Mouse (Mus musculus) macrophage (primary cell): ENCODE measurements around the gene Grip1. TPM values are rescaled to one million over a fixed set of nuclear protein-coding genes. Genes with fewer than 3 reads are reported as not detected.

ENCODE experiments used
- H3K27ac ChIP-seq: fragments of 350-480 bp; formaldehyde crosslinking; 2 replicates; pipeline ENCODE4 v1.9.0; 2021
- H3K36me3 ChIP-seq: fragments of 350-480 bp; formaldehyde crosslinking; 2 replicates; pipeline ENCODE4 v1.9.0; 2021; ENCODE audit errors: inconsistent target
- H3K4me3 ChIP-seq: fragments of 350-480 bp; formaldehyde crosslinking; 2 replicates; pipeline ENCODE4 v1.9.0; 2021; ENCODE audit errors: inconsistent target
- H3K79me2 ChIP-seq: fragments of 350-480 bp; formaldehyde crosslinking; 2 replicates; pipeline ENCODE4 v1.9.0; 2021; ENCODE audit errors: inconsistent target
- WGBS: methylation state at CpG from one replicate; pipeline ENCODE4 v1.1.7; 2026; ENCODE audit warnings: inconsistent platforms; ENCODE audit not compliant: missing documents; 5-methylcytosine and 5-hydroxymethylcytosine counted together
- polyA plus RNA-seq: library from polyadenylated mRNA; stranded (reverse); fragments of 250-400 nt; gene quantifications from 3 replicates; pipeline ENCODE4 v1.2.4, GENCODE M21; 2018; ENCODE audit warnings: inconsistent platforms

Gene Grip1
- polyA plus RNA-seq, 1 experiment from 2014 or later = not detected

DNA sequence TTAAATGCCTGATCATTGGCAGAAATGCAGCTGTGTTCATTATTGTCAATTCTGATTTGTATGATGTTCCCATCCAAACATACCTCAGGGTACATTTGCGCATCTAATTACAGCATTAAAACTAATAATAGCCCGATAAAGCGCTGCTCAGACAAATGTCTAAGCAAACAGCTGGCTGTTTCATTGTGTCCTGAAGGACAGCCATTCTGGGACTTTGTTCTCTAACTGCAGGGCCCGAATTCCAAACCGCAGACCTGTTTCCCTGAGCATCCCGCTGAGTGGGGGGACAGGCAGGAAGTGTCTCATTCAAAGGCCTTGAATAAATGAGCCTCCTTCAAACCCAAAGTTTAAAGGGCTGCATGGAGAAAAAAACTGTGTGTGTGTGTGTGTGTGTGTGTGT, 30.1 kb downstream of the Grip1 start:
- WGBS = 37% methylated on average over 6 of the region's 6 CpGs
- Histone ChIP-seq H3K27ac (no peak overlapping the region), H3K79me2 (no peaks in the 10 kb centered on the region), H3K4me3 (no peak overlapping the region), H3K36me3 (no peaks in the 10 kb centered on the region)

DNA sequence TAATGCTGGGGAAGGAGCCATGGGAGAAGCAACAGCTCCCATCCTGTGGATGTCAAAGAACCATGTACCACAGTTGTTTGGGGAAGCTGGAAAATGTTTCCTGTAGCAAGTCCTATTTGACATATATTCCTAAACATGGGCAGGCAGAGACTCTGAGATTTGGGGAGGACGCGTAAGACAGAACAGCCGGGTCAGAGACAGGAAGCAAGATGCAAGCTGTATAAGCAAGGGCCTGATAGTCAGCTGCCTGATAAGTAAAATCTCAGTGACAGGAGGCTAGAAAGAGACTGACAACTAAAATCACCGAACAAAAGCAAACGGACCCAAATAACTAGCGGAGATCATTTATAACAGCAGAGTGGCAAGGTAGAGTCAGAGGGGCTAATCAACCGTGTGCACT, 33.3 kb downstream of the Grip1 start:
- no peaks in the 10 kb centered on the region for H3K79me2 ChIP-seq
- no peak overlapping the region for H3K27ac ChIP-seq
- H3K36me3 ChIP-seq = no peaks in the 10 kb centered on the region
- 40% methylated on average over 7 of the region's 7 CpGs for WGBS
- H3K4me3 ChIP-seq = no peak overlapping the region

DNA sequence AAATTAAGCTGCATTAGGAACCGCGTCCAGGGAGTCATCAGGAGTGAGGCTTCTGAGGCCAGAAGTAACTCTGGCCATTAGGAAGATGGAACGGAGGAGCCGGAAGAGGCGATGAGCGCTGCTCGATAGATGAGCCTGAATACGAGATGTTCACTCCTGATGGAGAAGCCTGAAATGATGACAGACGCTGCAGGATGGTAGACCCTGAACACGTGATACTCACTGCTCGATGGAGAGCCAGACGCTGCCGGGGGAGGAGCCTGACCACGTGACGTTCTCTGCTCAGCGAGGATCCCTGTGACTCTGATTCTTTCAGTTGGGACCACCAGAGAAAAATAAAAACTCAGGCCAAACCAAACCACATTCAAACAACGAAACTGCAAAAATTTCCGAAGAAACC, 37.2 kb downstream of the Grip1 start:
- Histone ChIP-seq H3K27ac (no peak overlapping the region), H3K79me2 (no peaks in the 10 kb centered on the region), H3K36me3 (no peaks in the 10 kb centered on the region), H3K4me3 (no peak overlapping the region)
- WGBS = 88% methylated on average over 17 of the region's 18 CpGs

DNA sequence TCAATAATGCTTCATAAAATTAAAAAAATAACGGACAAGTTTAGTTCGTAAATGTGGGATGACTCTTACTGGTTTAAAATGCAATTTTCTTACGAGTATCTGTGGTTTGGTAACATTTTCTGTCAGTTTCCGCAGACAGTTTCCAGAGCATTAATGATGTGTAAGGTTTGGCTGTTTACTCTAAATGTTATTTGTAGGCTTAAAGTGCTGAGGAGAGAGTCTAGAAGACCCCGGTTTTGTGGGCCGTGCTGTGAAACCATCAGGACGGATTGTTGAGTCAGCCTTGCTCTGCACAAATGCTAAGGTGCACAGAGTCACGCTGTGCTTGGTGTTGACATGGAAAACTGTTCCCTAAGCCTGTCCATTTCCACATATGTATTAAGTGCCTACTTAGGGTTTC, 41.7 kb downstream of the Grip1 start:
- Histone ChIP-seq H3K36me3 (no peaks in the 10 kb centered on the region), H3K27ac (no peak overlapping the region), H3K4me3 (no peak overlapping the region), H3K79me2 (no peaks in the 10 kb centered on the region)
- WGBS = 92% methylated on average over 8 of the region's 8 CpGs

DNA sequence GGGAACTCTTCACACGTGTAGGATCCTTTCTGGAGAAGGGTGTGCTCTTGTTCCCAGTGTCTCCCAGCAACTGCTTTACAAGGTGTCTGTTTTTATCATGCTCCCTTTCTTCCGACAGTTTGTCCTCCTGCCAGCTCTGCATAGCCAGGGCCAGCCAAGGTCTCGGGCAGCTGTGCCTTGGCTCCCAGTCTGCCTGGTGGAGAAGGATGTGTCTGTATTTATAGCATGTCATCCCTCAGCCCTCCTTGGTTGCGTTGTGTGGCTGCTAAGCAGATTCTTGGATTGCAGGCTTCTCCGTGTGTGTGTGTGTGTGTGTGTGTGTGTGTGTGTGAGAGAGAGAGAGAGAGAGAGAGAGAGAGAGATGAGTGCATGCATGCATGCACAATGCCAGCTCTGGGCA, 42.6 kb downstream of the Grip1 start:
- Histone ChIP-seq H3K27ac (no peak overlapping the region), H3K79me2 (no peaks in the 10 kb centered on the region), H3K4me3 (no peak overlapping the region), H3K36me3 (no peaks in the 10 kb centered on the region)
- 91% methylated on average over 5 of the region's 5 CpGs for WGBS

DNA sequence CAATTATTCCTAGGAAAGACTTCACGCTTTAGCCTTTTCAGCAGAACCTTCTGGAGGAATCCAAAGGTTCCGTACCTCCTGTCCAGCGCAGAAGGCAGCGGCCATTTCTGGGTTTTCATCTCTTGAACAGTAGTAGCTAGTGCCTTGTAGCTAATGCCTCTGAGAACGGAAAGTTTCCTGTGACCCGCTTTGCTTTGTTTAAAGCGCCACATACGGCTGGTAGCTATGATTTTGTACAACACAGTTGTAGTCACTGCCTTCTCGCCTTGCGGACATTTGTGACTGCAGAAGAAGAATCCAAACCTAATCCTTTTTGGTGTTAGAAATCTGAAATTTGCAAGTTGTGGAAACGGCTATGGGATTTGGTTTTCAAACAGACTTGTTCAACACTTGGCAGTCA, 68.1 kb downstream of the Grip1 start:
- Histone ChIP-seq H3K36me3 (no peaks in the 10 kb centered on the region), H3K27ac (no peak overlapping the region), H3K4me3 (no peak overlapping the region), H3K79me2 (no peaks in the 10 kb centered on the region)
- 92% methylated on average over 11 of the region's 11 CpGs for WGBS

DNA sequence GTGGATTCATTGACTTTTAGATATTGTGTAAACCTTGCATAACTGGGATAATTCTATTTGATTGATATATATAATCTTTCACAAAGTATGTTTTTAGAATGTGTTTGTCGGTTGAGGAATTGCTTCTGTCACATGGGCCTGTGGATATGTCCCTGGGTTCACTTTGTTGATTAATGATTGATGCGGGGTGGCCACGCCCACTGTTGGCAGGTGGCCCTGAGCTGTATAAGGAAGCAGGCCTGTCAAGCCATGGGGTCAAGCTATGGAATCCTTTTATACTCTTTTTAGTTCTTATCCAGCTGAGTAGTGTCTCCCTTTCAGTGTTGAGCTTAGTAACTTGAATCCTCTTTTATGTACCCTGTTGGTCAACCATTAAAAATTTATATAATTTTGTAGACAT, 72.1 kb downstream of the Grip1 start:
- Histone ChIP-seq H3K36me3 (no peaks in the 10 kb centered on the region), H3K4me3 (no peak overlapping the region), H3K79me2 (no peaks in the 10 kb centered on the region), H3K27ac (no peak overlapping the region)
- 88% methylated on average over 3 of the region's 3 CpGs for WGBS

DNA sequence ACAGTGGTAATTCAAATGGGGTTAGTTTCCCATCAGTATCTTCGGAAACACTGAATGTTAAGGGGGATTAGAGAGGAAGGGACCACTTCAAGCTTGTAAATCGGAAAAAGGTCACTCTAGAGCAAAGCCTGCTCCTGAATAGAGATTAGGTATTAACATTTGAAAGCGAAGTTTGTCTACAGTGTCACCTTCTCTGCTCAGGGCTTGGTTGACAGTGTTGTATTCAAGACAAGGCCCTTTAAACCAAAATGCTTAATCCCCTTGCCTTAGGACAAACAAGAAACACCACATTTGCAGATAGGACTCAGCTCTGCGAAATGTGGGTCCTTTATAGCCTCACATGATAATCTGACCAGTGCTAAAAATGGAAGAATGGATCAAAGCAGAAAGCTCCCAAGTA, 81.2 kb downstream of the Grip1 start:
- Histone ChIP-seq H3K27ac (no peak overlapping the region), H3K4me3 (no peak overlapping the region), H3K79me2 (no peaks in the 10 kb centered on the region), H3K36me3 (no peaks in the 10 kb centered on the region)
- WGBS = 81% methylated on average over 4 of the region's 4 CpGs

DNA sequence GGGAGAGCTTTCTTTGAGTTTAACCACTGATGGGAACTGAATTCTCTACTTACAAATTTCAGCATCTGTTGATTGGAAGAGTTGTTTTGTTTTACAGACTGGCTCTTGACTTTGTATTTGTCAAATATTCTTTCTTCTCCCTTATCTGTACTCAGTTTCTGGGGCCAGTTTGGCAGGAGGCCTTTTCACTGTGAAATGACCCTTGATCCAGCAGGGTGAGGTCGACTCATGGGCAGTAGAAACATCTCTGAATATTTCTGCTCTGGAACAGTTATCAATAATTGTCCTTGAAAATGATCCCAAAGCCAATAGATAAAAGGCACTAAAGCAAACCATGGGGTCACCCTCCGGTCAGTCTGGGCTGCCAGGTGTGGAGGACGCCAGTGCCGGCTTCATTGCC, 88.0 kb downstream of the Grip1 start:
- Histone ChIP-seq H3K27ac (no peak overlapping the region), H3K36me3 (no peaks in the 10 kb centered on the region), H3K4me3 (no peak overlapping the region), H3K79me2 (no peaks in the 10 kb centered on the region)
- WGBS = 88% methylated on average over 4 of the region's 4 CpGs

DNA sequence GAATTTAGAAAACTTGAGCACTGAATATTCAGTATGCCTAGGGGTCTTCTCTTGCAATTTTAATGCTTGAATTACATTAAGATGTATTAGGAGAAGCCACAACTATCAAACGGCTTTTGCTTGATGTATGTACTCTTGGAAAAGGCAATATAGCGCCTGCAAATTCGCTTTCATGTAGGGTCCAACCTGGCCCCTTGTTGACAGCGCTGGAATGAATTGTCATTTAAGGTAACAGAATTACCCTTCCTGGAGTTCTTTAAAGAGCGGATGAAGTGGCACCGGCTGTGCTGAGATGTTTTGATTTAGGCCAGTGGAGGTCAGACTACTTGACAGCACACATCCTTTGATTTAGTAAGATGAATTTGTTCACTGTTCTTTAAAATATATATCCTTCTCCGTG, 90.1 kb downstream of the Grip1 start:
- H3K27ac ChIP-seq = no peak overlapping the region
- no peaks in the 10 kb centered on the region for H3K79me2 ChIP-seq
- H3K4me3 ChIP-seq = no peak overlapping the region
- WGBS = 76% methylated on average over 7 of the region's 7 CpGs
- no peaks in the 10 kb centered on the region for H3K36me3 ChIP-seq

DNA sequence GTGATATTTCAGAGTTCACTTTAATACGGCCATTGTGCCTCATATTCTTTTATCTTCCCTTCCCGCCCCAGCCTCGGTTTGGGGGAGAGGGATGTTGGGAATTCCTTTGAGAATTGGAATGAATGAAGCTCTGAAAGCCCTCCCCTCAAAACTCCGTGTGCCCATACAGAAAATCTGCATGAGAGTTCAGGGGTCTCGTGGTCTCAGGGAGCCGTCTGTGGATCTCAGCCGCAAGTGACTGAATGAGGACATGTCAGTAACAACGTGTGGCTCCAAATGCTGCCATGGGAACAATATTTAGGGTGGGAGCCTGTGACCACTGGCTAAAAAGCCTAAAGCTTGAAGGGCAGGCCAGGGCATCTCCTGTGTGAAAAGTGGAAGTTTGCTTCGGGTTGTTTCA, 91.1 kb downstream of the Grip1 start:
- Histone ChIP-seq H3K36me3 (no peaks in the 10 kb centered on the region), H3K4me3 (no peak overlapping the region)
- 91% methylated on average over 9 of the region's 9 CpGs for WGBS

DNA sequence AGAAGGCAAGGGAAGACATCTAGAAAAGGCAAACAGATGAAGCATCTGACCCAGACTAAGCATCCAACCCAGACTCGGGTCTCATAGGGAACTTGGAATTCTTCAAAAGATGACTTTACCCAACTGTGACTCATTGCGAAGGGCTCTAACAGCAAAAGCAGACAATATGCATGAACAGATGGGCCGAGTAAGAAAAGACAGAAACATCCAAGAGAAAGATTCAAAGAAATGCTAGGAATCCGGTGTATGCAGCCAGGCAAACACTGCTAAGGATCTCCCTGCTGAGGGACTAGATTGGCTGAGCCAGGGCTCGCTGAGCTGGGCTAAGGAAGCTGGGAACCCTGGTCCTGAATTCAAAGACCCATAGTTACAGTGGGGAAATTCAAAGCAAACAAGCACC, 94.2 kb downstream of the Grip1 start:
- Histone ChIP-seq H3K27ac (no peak overlapping the region), H3K36me3 (no peaks in the 10 kb centered on the region), H3K79me2 (no peaks in the 10 kb centered on the region), H3K4me3 (no peak overlapping the region)
- WGBS = 91% methylated on average over 5 of the region's 5 CpGs

More for the DNA sequence above, 91.1 kb downstream of the Grip1 start:
- Histone ChIP-seq H3K27ac (no peak overlapping the region), H3K79me2 (no peaks in the 10 kb centered on the region)

DNA sequence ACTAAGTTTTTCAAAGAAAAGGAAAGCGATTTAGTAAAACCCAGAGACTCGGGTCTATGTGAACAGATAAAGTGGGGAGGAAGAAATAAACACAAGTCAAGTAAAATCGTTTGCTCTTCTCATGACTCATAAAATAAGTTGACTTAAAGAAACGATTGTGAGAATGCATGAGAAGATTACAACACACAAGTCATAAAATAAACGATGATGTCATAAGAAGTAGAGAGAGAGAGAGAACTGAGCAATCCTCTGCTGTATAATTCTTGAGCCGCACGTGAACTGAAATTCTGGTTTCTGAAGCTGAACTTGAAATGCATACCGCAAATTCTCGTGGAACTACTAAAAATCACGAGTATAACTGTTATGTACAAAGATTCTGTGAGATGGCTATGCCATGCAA, 95.1 kb downstream of the Grip1 start:
- Histone ChIP-seq H3K4me3 (no peak overlapping the region), H3K27ac (no peak overlapping the region), H3K79me2 (no peaks in the 10 kb centered on the region), H3K36me3 (no peaks in the 10 kb centered on the region)
- 90% methylated on average over 10 of the region's 10 CpGs for WGBS

DNA sequence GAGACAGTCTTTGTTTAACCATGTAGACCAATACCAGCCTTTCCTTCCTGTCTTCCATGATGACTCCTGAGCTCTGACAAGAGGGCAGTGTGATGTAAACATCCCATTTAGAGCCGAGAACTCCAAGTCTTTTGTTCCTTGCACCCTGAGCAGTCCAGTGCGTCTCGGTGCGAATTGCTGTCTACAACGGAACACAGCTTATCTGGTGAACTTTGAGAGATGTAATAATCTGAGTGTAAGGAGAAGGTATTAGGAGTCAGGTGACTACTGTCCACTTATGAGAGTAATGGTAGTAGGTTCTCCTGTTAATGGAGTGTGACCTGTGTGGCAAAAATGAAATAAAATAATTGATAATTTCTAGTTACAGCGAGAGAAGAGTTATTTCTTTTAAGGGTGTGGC, 97.0 kb downstream of the Grip1 start:
- 79% methylated on average over 6 of the region's 6 CpGs for WGBS
- no peaks in the 10 kb centered on the region for H3K79me2 ChIP-seq
- H3K36me3 ChIP-seq = no peaks in the 10 kb centered on the region
- no peak overlapping the region for H3K4me3 ChIP-seq
- H3K27ac ChIP-seq = no peak overlapping the region

DNA sequence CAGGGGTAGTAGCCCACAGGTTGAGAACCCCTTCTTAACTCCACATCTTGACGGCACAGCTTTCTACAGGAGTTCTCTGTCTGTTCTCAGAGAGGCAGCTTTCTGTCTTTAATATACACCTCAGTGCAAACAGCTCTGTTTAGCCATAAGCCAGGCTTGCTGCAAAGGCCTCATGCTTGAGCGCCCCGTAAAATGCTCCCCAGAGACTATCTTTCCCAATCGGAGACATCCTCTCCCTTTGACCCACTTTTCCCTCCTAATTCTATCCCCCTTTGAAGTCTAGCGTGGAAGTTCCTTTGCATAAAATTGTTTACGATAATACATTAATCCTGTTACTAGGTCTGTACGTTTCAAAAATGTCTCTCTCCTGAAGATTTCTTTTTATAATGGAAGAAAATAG, 102.7 kb downstream of the Grip1 start:
- Histone ChIP-seq H3K79me2 (no peaks in the 10 kb centered on the region), H3K27ac (no peak overlapping the region), H3K36me3 (no peaks in the 10 kb centered on the region), H3K4me3 (no peak overlapping the region)
- 90% methylated on average over 7 of the region's 7 CpGs for WGBS

DNA sequence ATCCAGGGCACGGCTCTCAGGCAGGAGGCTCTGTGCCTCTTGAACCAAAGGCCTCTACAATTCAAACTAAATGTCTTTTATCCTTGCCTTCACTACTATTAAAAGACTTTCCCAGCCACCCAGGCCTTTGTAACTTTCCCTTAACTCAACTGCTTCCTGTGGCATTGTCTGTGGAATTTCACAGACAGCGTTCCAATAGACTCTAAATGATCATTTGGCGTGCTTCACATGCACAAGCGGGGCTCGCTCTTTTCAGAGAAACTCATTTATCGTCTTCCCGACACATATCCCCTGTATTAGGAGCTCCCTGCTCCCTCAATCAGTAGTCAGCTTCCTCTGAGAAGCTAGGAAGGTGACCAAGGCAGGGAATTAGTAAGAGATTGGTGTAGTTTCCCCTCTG, 104.8 kb downstream of the Grip1 start:
- Histone ChIP-seq H3K27ac (no peak overlapping the region), H3K79me2 (no peaks in the 10 kb centered on the region), H3K36me3 (no peaks in the 10 kb centered on the region), H3K4me3 (no peak overlapping the region)
- 92% methylated on average over 7 of the region's 7 CpGs for WGBS
